In genomic region chr2:28923912-28924311, GRCm38 (mm10) we compare ENCODE assay signal across 9 mouse cellular contexts. TPM values are rescaled to one million over a fixed set of nuclear protein-coding genes. Genes with fewer than 3 reads are reported as not detected.
DNase-seq lines count a peak whose midpoint lies in the region; ATAC-seq and TF ChIP-seq lines count a peak whose summit lies in the region.
"Had no signal": no experiment of that assay in that cellular context is flagged by ENCODE, and none has a peak within 500 bp of the region (broad histone marks: within the 10 kb centered on the region; RNA-seq: fewer than 3 reads in every experiment).

No protein-coding gene starts in this region.

- no peak overlapping the region for H3K9ac ChIP-seq in ES-Bruce4 (ENCODE audit: low read depth, poor library complexity, severe bottlenecking)
- H3K9ac ChIP-seq: heart, embryonic 15.5 days had no signal

- H3K27me3 ChIP-seq in ES-Bruce4 (ENCODE audit: control insufficient read depth, insufficient read depth, low read length, poor library complexity, severe bottlenecking), result no peaks in the 10 kb centered on the region

- TF ChIP-seq EP300 in ES-Bruce4 (IDR thresholded peaks at IDR 0.05; ENCODE audit: insufficient read depth, low read depth, low read length), result no peak

- TF ChIP-seq CTCF in ES-Bruce4 (IDR thresholded peaks at IDR 0.05; ENCODE audit: low read depth, low read length), result peak; percentile 96

- no peaks in the 10 kb centered on the region for H3K4me1 ChIP-seq in ES-Bruce4 (ENCODE audit: control insufficient read depth, insufficient read depth, low read length)
- H3K4me1 ChIP-seq: heart, embryonic 15.5 days had no signal

- DNase-seq in adrenal gland, adult 18-20 months (ENCODE audit: low spot score in 2 of 2), result peak; percentile 79 to 80
- DNase-seq in embryo, embryonic 10 days (ENCODE audit: low spot score), result peak; percentile 88
- DNase-seq in heart, postnatal 4 days, result peak; percentile 85
- peak; percentile 88 to 92 for DNase-seq in layer of hippocampus, postnatal 10 days (ENCODE audit: low spot score in 2 of 2)
- DNase-seq in right cerebral cortex, postnatal 36 days (ENCODE audit: low spot score in 2 of 2), result peak; percentile 14 to 34

- TF ChIP-seq POLR2A in ES-Bruce4 (IDR thresholded peaks at IDR 0.05; ENCODE audit: insufficient read depth, low read length), result no peak

- no peaks in the 10 kb centered on the region for H3K36me3 ChIP-seq in ES-Bruce4 (ENCODE audit: control insufficient read depth, insufficient read depth, low read length, poor library complexity, severe bottlenecking)
- H3K36me3 ChIP-seq: heart, embryonic 15.5 days had no signal

- no peak overlapping the region for H3K4me3 ChIP-seq in ES-Bruce4 (ENCODE audit: low read depth, low read length)
- H3K4me3 ChIP-seq: heart, embryonic 15.5 days had no signal

- peak; percentile 50 for ATAC-seq in megakaryocyte progenitor cell, adult 5-6 weeks (replicated peaks; ENCODE audit: poor library complexity)
- no peak for ATAC-seq in activated CD4-positive, CD25-positive, alpha-beta regulatory T cell, adult 4 months

- no peaks in the 10 kb centered on the region for H3K9me3 ChIP-seq in ES-Bruce4 (replicated peaks; ENCODE audit: control insufficient read depth, insufficient read depth, low read length, poor library complexity, severe bottlenecking)
- H3K9me3 ChIP-seq: heart, embryonic 15.5 days had no signal

- no peak overlapping the region for H3K27ac ChIP-seq in ES-Bruce4 (ENCODE audit: insufficient read depth, low read length)
- H3K27ac ChIP-seq: heart, embryonic 15.5 days had no signal

RNA-seq across cellular contexts. Expression of gene Barhl1, which starts 7.4 kb away (rescaled TPM):
- 0.56 TPM in 1 of 2 replicates, not detected in the other for polyA plus RNA-seq in ES-Bruce4 (2011; ENCODE audit: insufficient read depth, insufficient read length, low read depth, missing spikeins)
- total RNA-seq in adrenal gland, adult 18-20 months (2021), result not detected
- not detected for total RNA-seq in heart, postnatal 4 days (2021)
- under 1 TPM; 0.20 to 0.23 TPM for total RNA-seq in layer of hippocampus, postnatal 10 days (2021)
- total RNA-seq in megakaryocyte progenitor cell, adult 5-6 weeks (2015), result not detected in 2 replicates
- total RNA-seq in megakaryocyte progenitor cell, adult 5-6 weeks (2017), result 0.24 TPM in 1 of 2 replicates, not detected in the other
- not detected for polyA plus RNA-seq in activated CD4-positive, CD25-positive, alpha-beta regulatory T cell, adult 4 months (2017; shearing (Covaris generic))
- polyA plus RNA-seq: heart, embryonic 15.5 days had no signal

Comparison
In these comparisons a context has a peak if more than half of its experiments do, and no peak if none do; other contexts are left out.
1. DNase-seq: peak in every context shown above with its lines; median percentile 90 in layer of hippocampus, postnatal 10 days; 88 in embryo, embryonic 10 days; 85 in heart, postnatal 4 days; 80 in adrenal gland, adult 18-20 months; 24 in right cerebral cortex, postnatal 36 days.